Mouse (Mus musculus): ENCODE results near the gene Nap1l1.

The Nap1l1 gene

GRCm38 (mm10) chr10:111514282-111514885 lies 41.4 kb downstream of the Nap1l1 start:
- in situ Hi-C loops (cut with MboI, MseI), result loop anchor here (10.0 kb wide), 1 partner anchor 110 kb away; no protein-coding TSS in a partner anchor

GRCm38 (mm10) chr10:111515071-111516010 lies 42.3 kb downstream of the Nap1l1 start:
- in situ Hi-C loops (cut with MboI, MseI), result loop anchor here (10.0 kb wide), 1 partner anchor 109 kb away; no protein-coding TSS in a partner anchor

- in situ Hi-C loops (cut with MboI, MseI), result loop anchor here (10.0 kb wide), 1 partner anchor 109 kb away; no protein-coding TSS in a partner anchor
Measured at GRCm38 (mm10) chr10:111516172-111516588, 43.2 kb downstream of the Nap1l1 start.

GRCm38 (mm10) chr10:111516804-111517436 lies 43.9 kb downstream of the Nap1l1 start:
- in situ Hi-C loops (cut with MboI, MseI), result loop anchor here (10.0 kb wide), 1 partner anchor 108 kb away; no protein-coding TSS in a partner anchor

- in situ Hi-C loops (cut with MboI, MseI), result loop anchor here (10.0 kb wide), 1 partner anchor 106 kb away; no protein-coding TSS in a partner anchor
Measured at GRCm38 (mm10) chr10:111518350-111518749, 45.3 kb downstream of the Nap1l1 start.

GRCm38 (mm10) chr10:111519620-111520370 lies 46.8 kb downstream of the Nap1l1 start:
- in situ Hi-C loops (cut with MboI, MseI), result loop anchor here (10.0 kb wide), 1 partner anchor 105 kb away; no protein-coding TSS in a partner anchor

- in situ Hi-C loops (cut with MboI, MseI), result no loop called here
Measured at GRCm38 (mm10) chr10:111520621-111521020, 47.6 kb downstream of the Nap1l1 start.

- in situ Hi-C loops (cut with MboI, MseI), result no loop called here
Measured at GRCm38 (mm10) chr10:111521636-111522035, 48.6 kb downstream of the Nap1l1 start.

- in situ Hi-C loops (cut with MboI, MseI), result no loop called here
Measured at GRCm38 (mm10) chr10:111522230-111522629, 49.2 kb downstream of the Nap1l1 start.

GRCm38 (mm10) chr10:111523894-111524293 lies 50.9 kb downstream of the Nap1l1 start:
- in situ Hi-C loops (cut with MboI, MseI), result no loop called here

- in situ Hi-C loops (cut with MboI, MseI), result no loop called here
Measured at GRCm38 (mm10) chr10:111527057-111527456, 54.0 kb downstream of the Nap1l1 start.

GRCm38 (mm10) chr10:111527613-111528012 lies 54.6 kb downstream of the Nap1l1 start:
- in situ Hi-C loops (cut with MboI, MseI), result no loop called here

- in situ Hi-C loops (cut with MboI, MseI), result no loop called here
Measured at GRCm38 (mm10) chr10:111528283-111528682, 55.3 kb downstream of the Nap1l1 start.

- in situ Hi-C loops (cut with MboI, MseI), result no loop called here
Measured at GRCm38 (mm10) chr10:111530398-111530797, 57.4 kb downstream of the Nap1l1 start.

- in situ Hi-C loops (cut with MboI, MseI), result no loop called here
Measured at GRCm38 (mm10) chr10:111534691-111535090, 61.7 kb downstream of the Nap1l1 start.

- in situ Hi-C loops (cut with MboI, MseI), result no loop called here
Measured at GRCm38 (mm10) chr10:111537410-111537809, 64.4 kb downstream of the Nap1l1 start.

GRCm38 (mm10) chr10:111539724-111540324 lies 66.8 kb downstream of the Nap1l1 start:
- in situ Hi-C loops (cut with MboI, MseI), result loop anchor here (5.0 kb wide), 1 partner anchor 37 kb away; no protein-coding TSS in a partner anchor

GRCm38 (mm10) chr10:111540678-111541077 lies 67.7 kb downstream of the Nap1l1 start:
- in situ Hi-C loops (cut with MboI, MseI), result loop anchor here (5.0 kb wide), 1 partner anchor 37 kb away; no protein-coding TSS in a partner anchor

- in situ Hi-C loops (cut with MboI, MseI), result loop anchor here (5.0 kb wide), 1 partner anchor 34 kb away; no protein-coding TSS in a partner anchor
Measured at GRCm38 (mm10) chr10:111543106-111543505, 70.1 kb downstream of the Nap1l1 start.

GRCm38 (mm10) chr10:111543781-111544260 lies 70.8 kb downstream of the Nap1l1 start:
- in situ Hi-C loops (cut with MboI, MseI), result loop anchor here (5.0 kb wide), 1 partner anchor 33 kb away; no protein-coding TSS in a partner anchor
